Mouse (Mus musculus) neutrophil, adult 5-6 weeks (primary cell): ENCODE data around the gene Tspan14. TPM values are rescaled to one million over a fixed set of nuclear protein-coding genes. Genes with fewer than 3 reads are reported as not detected.

ENCODE experiments used
- ATAC-seq: fragments of 151-379, 151-347 bp; 2 replicates; pipeline ENCODE4 v1.8.0; 2017; ENCODE audit warnings: mild to moderate bottlenecking, moderate TSS enrichment; ENCODE audit not compliant: insufficient number of reproducible peaks, poor library complexity, low FRiP score, severe bottlenecking; ENCODE audit errors: extremely low read depth
- total RNA-seq: library from RNA; stranded (forward); fragments of 200-1000 nt; gene quantifications from 2 replicates; pipeline ENCODE4 v1.2.3, GENCODE M21; 2017

Tspan14 gene
- total RNA-seq, 1 experiment from 2014 or later, result 60.5 TPM

DNA sequence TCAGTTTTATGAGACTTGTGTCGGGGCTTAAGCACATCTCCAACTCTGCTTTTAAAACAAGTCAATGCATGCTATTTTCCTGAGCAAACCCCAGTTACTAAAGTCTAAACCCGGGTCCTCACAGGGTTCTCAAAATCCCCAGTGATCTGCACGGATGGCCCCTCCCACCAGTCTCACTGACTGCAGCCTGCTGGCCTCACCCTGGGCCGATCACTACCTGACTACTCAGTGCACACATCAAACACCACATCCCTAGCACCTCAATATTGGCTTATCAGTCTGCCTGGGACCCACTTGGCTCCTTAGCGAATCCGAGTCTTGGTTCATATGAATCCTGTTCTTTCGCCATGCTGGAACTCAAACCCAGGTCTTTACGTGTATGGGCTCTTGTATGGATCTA is 70.9 kb downstream of the Tspan14 start:
- no peak for ATAC-seq

DNA sequence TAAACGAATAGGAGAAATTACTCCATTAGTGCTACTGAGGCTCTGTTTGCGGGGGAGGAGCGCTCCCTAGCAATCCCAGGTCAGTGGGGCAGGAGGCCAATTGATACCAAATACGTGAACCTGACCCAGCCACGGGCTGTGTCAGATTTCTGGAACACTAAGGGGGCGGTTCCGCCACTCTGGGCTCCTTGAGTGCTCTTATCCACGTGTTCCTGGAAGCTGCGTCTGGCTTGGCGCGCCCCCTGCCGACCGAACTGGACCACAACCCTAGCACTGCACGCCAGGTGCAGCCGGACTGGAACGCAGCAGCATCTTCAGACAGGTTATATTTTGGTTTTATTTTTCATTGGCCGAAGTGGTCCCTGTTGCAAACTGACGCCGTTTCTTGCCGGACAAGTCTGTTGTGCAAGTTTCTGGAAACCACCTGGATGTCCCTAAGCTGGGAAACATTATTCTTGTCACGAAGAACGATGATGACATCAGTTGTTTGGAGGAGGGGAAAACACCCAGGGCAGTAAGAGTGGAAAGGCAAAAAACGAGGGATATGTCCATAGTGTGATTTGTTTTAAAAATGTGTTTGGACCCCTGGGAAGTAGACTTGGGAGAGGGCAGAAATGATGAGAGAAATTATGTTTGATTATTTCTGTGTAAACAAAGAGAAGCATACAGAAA is 71.9 kb downstream of the Tspan14 start:
- ATAC-seq, result peak; percentile 57; the same call in 1 of the 2 replicates

DNA sequence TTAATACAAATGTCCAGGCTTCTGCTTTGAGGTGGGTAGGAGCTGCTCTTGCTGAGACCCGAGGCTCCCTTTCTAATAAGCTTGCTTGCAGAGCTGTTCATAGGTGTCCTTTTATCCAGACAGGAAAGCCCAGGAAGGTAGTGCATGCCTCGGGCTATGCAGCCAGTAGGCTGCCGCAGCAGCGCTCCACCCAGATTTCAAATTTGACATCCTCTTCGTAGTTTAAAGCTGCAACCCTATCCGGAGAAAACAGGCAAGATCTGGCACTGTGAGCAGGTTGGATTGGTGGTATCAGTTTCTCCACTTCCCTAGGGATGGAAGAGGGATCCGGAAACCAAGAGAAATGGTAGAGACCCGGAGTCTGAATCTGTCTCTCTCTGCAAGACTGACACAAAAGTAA is 72.7 kb downstream of the Tspan14 start:
- no peak for ATAC-seq

DNA sequence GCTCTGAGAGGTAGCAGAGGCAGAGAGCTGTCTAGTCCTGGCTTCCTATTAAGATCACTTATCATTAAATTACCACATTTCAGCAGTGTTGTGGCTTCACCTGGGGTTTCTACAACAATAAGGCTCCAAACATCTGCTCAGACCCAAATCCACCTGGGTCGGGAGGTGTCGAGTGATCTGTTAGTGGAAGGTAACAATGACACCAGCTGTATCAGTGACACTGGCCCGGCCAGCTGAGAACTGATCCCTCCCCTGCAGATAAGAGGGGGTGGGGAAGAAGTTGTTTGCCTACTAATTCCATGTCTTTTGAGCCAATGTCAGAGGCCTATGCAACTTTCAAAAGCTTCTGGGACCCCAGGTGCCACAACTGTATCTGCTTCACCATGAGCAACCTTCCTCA is 73.4 kb downstream of the Tspan14 start, which contains the start of gene Sh2d4b:
Sh2d4b (minus strand) TSS at position 71 of the 400 bp plus-strand sequence.
- no peak for ATAC-seq

DNA sequence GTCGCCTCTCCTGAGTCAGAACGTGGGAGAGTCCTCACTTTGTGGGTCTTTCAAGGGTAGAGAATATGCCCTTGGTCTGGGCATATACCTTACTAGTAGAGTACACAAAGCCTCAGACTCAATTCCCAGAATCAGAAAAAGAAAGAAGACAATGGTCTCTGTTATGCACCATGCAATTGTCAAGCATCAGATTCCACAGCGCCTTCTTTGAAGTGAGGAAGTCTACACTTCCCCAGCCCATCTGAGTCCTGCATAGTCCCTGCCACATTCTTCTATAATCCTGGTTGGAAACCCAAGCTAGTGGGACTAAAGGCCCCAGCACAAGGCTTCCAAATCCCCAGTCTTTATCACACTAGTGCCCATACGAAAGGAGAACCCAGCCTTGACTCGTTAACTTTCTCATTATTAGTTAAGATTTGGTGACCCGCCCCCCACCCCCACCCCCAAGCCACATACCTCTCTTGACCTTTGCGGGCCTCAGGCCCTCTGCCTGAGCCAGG is 74.2 kb downstream of the Tspan14 start:
- ATAC-seq, result no peak

DNA sequence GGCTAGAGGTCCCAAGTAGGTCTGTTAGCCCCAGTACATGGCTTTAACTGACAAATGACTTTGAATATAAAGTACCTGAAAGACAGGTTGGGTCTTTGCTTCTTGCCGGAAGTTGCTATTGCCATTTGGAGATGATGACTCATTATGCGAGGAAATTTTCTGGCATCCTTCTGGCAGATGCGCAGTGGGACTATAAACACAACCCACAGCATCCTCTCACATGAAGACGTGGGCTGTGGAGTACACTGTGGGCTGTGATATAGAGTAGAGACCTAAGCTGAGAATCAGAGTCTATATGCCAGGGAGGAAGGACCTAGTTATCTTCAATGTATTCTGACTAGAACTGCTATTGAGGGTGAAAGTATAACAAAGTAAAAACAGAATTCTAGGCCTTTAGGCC is 75.1 kb downstream of the Tspan14 start:
- ATAC-seq, result no peak

DNA sequence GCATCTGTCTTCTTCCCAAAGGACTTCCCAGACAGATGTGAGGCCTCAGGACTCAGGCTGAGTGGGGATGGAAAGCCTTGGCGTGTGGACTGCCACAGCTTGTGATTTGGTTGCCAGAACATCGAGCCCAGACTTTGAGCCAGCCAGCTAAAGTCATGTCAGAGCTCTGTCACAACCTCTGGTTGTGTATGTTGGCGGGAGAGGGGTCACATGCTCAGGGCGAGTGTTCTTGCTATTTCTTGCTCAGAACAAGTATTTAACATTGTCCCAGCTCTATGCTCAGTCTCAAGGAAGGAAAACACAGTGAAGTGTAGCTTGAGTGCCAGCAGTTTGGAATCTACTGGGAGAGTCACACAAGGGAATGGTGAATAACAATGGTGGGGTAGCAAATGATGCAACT is 76.9 kb downstream of the Tspan14 start:
- ATAC-seq, result no peak

DNA sequence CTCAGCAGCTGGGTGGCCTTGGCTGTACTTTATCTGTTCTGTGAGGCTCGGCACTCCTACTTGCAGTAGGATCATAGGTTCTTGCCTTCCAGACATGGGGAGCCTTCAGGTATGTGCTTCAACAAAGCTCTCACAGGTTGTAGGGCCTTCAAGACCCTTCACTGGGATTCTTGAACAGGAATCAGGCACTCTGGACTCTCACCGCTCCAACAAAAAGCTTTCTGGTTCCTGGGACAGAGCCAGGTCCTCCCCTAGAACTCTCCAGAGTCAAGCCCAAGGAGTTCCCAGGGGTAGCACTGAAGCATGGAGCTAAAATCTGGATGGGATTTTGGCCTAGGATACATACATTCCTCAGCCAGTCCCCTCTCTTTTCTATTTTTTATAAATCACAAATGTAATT is 77.4 kb downstream of the Tspan14 start:
- ATAC-seq, result no peak

DNA sequence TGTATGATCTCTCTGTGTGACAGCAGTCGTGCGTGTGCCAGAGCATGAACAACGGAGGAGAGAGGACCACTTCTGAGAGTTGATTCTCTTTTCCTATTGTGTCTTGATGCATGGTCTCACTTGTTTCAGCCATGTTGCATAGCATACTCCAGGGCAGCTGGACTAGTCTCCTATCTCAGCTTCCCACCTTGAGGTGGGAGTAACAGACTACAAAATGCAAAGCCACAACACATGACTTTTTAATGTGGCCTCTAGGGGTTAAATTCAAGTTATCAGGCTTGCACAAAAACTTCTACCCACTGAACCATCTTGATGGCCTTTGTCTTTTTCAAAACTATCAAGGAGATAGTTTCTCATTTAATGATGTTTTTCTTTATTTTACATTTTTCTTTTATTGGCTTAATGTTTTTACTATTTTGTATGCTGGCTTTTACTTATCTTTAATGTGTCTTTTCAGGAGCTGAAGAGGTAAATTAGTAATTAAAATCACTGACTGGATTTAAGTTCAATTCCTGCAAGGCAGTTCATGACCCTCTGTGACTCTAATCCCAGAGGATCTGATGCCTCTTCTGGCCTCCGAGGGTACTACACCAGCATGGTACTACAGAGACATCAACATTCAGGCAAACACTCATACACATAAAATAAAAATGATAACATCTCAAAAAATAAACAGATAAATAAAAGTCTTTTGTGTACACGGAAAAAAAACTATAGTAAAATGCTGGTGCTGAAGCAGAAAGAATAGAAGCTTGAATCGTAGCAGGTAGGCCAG is 80.0 kb downstream of the Tspan14 start:
- no peak for ATAC-seq

DNA sequence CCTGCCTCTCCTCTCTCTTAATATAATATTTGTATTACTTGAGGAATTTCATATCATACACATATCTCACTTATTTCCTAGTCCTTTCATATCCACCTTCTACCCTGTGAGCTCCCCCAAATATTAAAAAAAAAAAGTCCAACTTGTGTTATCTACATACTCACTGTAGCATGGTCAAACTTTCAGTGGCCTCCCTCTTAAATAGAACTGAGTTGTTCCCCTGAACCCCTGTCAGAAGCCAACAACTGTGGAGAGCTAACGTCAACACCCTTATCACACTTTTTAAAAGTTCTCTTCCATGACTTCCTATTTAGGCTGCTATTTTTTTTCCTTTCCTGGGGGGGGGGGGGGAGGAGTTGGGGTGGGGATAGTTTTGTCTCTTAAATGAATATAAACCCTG is 80.9 kb downstream of the Tspan14 start:
- ATAC-seq, result no peak

DNA sequence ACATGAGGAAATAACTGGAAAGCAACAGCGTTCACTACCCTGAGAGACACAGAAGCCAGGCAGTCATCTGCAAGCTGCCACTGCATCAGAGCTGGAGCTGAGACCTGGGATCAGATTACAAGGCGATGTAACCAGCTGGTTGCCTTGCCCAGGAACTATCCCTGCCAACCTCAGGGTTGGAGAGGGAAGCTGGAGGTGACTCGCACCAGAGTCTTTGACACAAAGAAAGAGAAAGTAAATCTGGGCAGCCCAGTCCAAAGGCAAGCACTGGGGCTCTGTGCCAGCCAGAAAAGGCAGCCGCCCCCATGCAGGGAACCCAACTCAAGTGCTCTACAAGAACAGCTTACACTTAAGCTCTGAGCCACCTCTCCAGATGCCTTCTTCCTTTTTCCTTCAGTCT is 81.4 kb downstream of the Tspan14 start:
- ATAC-seq, result no peak

DNA sequence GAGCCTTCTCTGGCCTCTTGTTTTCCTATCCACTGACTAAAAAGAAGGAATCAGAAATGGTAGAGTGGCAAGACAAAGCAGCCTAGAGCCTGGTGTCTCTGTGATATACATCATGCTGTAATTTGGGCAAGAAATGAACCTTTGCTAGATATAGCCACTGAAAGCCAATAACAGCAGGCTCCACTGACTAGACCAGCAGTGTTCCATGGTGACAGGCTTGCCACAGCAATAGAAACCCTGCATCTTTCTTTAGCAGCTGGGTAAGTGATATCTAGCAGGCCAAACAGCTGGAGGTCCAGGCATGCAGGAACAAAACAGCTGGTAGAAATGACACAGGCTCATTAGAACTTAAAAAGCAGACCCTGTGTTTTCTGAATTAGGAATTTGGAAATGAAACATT is 92.0 kb downstream of the Tspan14 start:
- no peak for ATAC-seq

DNA sequence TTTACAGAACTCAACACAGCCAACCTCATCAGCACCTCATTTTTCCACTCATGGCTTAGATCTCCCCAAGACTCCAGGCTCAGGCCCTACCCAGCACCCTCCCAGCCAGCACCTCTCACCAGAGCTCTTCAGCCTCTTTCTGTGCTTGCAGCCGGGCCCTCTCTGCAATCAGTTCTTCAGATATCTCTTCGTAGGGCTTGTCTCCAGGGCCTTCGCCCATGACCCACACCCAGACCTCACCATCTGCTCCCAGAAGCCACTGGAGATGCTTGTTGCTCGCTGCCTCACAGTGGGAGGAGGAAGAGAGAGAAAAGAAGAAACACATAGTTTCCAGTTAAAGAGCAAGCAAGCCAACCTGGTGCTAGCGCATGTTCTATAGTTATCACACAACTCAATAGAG is 92.6 kb downstream of the Tspan14 start:
- ATAC-seq, result no peak

DNA sequence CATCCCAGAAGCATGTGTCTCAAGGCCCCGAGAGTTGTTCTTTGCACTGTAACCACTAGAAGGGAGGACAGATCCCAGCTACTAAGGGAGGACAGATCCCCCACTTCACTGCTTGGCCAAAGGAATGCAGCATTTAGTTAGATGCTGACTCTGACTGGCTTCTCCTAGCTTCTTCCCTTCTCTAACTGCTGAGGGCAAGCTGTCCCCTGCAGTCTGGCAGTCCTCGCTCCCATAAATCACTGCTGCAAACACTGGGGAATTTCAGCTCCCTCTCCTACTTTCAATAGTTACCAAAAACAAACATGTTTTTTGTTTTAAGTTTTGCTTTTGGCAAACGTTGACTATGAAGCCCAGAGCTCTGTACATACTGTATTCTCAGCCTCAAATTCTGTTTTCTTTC is 96.0 kb downstream of the Tspan14 start:
- ATAC-seq, result no peak

DNA sequence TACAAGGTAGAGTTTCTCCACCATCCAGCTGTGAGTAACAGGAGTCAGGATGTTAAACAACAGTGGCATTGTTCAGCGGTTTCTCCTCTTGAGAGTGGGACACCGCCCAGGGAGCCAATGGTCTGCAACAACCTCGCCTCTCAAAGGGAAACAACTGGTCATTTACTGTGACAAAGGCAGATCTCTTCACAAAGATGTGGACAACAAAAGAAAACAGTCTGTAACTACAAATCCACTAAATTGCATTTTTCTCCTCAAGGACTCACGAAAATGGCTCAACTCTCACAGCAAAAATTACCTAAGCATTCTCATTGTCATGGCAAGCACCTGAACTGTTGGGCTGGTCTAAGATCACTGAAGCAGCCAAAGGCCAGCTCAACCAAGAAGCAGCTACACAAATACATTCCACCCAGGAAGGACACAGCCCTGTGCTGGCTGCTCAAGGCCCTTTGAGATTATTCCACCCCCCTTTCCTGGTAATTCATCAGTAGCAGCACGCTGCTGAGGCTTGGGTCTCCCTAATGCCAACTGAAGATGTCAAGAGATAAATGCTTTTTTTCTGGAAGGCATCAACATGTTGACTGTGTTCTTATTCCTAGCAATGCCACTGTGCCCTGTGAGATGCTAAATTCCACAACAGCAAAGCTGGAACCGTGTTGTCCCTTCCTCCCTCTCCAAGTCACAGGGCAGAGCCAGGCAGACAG is 101.6 kb downstream of the Tspan14 start:
- ATAC-seq, result no peak

DNA sequence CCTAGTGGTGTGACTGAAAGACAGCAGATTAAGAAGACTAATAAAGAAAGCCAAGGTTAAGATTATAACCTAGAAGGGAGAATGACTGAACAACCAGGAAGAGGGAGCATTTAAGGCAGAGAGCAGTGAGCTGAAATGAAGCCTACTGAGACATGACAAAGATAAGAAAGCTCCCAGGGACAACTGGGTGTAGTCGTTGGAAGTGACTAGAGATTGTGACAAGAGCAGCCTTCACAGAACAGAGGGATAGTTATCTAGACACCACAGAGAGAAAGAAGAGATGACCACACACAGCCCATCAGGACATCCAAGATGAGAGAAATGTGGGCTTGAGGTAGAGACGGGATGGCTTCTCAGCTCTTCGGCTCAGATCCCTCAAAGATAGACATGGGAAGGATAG is 102.9 kb downstream of the Tspan14 start:
- no peak for ATAC-seq

DNA sequence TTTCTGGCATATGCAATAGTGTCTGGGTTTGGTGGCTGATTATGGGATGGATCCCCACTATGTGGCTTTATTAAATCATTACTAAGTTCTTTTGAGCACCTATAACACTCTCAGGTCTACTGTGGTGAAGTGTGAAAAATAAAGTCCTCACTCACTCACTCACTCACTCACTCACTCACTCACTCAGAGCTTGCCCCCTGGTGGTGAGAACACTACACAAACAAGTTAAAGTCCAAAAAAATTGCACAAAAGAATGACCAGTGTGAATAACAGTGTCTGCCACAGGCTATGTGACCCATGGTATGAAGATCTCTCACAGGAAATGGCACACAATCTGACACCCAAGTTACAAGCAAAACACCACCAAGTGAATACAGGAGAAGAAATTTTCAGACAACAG is 103.6 kb downstream of the Tspan14 start:
- ATAC-seq, result no peak
